Mouse (Mus musculus) left cerebral cortex, adult 9 months (tissue): Measurements from ENCODE around the gene Slc44a5.
A peak's percentile ranks its signal among the peaks of the same experiment; 100 is the strongest.
"Not testable (repeated sequence)": the region's sequence is repeated elsewhere in the genome, so short reads cannot be mapped to it uniquely, and the experiment has no call there.

Experiments used
- DNase-seq, 2 experiments: peaks; one replicate each; pipeline ENCODE4 v3.0.0; 2022; ENCODE audit warnings: low spot score in 2 of 2

The Slc44a5 gene

DNA sequence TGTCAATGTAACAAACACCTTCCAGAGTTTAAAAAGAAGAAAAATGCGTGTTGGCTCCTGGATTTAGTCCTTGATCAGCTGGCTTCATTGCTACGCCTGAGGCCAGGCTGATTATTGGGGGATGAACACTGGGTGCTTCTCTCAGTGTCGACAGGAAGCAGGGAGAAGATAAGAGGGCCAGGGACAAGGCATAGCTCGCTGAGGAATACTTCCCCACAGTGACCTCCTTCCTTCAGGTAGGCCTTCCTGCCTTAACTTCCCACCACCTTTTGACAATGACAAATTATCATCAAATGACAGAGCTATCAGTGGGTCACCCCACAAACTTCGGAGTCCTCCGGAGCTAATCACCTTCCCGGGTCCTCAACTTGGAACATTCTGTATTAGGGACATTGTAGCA lies 242.1 kb downstream of the Slc44a5 start:
- DNase-seq: no peak

DNA sequence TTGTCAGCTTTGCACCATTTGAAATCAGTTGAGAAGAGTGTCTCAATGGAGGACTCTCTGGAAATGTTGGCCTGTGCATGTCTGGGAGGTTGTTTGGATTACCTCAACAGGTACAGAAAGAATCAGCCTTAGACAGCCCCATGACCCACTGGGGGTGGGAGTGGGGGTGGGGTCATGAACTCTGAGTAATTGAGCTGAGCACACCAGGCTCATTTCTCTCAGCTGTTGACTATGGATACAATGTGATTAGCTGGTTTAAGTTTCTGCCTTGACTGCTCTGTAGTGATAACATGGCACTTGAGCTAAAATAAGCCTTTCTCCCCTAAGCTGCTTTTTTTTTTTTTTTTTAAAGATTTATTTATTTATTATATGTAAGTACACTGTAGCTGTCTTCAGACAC lies 242.5 kb downstream of the Slc44a5 start:
- DNase-seq: no peak

DNA sequence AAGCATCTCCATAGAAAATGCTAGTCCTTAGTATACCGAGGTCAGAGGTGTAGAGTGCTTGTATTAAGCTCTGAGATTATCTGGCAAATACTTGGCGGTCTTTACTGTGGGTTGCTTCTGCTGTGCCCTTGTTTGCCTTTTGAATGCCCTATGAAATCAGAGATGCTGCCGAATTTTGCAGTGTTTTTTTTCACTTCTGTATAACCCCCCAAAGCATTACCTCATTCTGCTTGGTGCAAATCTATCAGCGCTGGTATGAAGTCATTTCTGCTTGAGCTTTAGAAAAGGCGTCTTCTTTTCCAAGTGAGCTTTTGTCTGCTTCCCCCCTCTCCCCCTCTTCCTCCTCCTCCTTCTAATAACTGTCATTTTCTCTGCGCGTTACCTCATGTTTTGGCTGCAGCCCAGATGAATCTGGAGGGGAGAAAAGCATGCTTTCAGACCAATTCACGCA lies 248.9 kb downstream of the Slc44a5 start:
- DNase-seq: peak in 1 of 2 experiments; percentile 8

DNA sequence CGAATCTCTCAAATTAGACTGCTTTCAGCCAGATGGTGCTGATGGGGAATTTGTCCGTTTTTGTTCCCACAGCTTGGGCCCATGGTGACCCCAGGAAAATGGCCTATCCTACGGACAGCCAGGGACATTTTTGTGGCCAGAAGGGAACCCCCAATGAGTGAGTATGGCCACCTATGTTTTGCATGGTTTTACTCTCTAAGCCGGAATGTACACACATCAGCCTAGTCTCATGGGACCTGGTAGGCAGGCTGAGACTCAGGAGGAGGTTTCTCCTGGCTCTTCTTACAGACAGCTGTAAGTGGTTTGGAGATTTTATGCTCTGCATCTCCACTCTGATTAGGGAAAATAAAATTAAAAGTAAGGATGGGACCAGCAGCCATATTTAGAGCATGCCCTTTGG lies 249.5 kb downstream of the Slc44a5 start:
- no peak for DNase-seq

DNA sequence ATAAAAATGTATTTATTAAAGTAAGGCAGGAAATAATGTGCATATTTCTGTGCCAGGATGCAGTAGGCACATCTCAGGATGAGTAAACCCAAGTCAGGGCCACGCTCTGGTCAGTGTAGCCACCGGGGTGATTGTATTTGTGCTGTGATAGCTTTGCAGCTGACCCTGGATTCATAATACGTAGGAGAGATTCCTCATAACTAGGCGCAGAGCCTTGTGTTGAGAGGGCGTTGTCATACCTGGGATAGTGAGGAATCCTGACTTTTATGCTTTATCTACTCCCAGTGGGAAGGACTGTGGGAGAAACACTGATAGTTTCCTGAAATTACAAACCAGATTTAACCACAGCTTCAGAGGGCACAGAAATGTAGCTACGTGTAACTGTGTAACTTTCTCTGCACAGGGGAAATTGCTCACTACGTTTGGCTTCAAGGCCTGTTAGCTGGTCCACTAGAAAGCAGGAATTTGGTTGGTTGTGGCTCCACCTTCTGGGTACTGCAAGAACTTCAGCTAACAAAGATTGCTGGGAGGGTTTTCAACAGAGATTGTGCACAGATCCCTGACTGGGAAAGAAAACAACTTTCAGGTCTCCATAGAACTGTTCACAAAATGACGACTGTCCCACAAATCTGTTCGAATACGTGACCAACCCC lies 253.0 kb downstream of the Slc44a5 start:
- peak; percentile 23 to 84 for DNase-seq

DNA sequence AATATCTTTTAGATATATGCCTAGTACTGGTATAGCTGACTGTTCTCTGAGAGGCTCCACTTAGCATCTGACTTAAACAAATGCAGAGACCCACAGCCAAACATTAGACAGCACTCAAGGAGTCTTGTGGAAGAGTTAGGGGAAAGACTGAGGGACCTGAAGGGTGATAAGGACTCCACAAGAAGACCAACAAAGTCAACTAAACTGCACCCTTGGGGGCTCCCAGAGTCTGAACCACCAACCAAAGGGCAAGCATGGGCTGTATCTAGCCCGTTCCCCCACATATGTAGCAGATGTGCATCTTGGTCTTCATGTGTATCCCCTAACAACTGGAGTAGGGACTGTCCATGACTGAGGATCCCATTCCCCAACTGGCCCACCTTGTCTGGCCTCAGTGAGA lies 271.7 kb downstream of the Slc44a5 start:
- no peak for DNase-seq

DNA sequence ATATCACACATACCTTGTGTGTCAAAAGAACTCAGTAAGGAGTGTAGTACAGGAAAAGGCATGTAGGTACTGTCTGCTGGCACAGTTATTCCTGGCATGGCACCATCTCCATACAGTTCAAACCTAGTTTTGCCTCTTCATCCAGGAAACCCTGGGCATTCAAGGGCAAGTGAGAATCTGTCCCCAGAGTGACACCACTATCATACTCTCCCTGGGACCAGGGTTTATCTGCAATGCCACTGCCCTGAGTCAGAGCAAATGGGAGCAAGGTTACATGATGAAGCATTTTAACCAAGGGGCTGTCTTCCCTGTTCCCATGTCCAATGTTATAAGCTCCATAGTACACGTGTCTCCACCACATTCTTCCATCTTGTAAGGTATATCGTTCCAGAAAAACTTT lies 278.2 kb downstream of the Slc44a5 start:
- no peak for DNase-seq

DNA sequence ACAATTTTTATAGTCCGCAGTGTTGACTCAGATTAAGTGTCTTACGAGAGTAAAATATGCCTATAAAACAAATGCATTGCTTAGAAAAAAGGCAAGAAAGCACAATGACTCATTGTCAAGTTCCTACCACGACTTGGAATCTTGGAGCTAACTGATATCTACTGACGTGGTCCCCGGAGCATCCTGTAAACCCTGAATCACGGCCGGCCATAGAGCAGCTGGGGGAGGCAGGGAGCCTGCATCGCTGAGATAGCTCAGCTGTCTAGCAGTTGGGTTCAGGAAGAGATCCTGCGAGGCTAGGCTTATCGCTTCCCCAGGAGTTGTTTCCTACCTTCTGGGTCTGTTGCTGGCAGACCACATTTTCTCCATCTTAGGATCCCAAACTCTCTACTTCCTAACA lies 279.0 kb downstream of the Slc44a5 start:
- DNase-seq: no peak

DNA sequence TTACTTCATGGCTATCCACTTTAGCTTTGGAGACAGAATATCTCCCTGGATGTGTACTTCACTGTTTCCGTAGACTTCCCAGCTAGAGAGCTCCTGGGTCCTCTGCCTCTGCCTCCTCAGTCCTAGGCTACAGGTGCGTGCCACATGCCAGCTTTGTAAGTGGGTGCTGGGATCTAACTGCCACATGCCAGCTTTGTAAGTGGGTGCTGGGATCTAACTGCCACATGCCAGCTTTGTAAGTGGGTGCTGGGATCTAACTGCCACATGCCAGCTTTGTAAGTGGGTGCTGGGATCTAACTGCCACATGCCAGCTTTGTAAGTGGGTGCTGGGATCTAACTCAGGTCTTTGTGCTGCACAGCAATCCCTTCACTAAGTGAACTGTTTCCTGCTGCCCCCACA lies 281.0 kb downstream of the Slc44a5 start:
- DNase-seq: not testable (repeated sequence)

DNA sequence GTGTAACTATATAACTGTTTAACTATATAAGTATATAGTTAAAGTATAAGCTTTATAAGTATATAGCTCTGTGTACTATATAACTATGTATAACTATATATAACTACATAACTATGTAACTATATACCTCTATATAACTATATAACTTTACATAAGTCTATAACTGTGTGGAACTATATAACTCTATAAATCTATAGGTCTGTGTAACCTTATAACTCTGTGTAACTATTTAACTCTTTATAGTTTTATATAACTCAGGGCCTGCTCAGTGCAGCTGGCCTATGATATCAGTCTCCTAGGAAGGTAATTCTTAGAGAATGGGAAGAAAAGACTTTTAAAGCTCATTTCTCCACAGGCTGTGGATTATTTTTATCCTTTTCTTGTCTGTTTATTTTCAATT lies 284.1 kb downstream of the Slc44a5 start:
- DNase-seq: no peak

DNA sequence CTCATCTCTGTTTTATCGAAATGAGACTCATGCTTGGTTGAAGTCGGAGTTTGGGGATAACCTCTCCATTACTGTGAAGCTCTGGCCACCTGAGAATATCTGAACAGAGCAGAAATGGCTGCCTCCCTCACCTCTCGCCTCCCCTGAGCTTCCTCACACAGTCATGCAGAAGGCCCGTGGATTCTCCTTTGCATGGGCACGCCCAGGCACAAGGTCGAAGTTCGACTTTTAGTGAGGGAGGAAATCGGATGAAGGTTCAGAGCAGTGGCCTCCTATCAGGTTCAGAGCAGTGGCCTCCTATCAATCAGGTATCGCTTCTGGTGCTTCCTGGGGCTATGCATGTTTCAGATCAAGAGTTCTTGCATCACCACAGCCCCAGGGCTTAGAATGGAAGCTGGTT lies 295.1 kb downstream of the Slc44a5 start:
- no peak for DNase-seq

DNA sequence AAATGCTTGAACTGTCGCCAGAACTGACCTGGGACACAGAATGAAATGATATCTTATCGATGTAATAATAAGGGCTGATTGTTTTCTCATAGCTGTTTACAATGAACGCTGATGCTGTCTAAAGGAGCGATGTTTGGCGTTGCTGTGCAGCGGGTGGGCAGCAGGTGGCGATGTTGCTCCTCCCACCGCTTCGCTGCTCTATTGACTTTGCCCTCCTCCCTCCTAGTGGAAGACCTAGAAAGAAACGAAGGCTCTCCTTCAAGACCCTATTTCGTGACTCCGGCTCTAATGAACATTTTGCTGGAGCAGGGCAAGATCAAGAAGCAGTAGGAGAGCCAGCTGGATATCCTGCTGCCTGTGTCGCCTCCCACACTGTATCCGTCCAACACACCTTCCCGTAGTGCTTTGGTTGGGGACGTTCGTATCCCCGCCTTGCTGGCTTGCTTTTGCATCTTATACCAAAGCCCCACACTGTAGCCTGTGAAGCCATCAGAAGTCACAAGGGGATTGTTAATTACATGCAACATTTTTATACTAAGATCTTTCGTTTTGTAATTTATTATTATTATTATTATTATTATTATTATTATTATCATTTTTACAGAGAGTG lies 296.6 kb downstream of the Slc44a5 start:
- peak in 1 of 2 experiments; percentile 82 for DNase-seq

DNA sequence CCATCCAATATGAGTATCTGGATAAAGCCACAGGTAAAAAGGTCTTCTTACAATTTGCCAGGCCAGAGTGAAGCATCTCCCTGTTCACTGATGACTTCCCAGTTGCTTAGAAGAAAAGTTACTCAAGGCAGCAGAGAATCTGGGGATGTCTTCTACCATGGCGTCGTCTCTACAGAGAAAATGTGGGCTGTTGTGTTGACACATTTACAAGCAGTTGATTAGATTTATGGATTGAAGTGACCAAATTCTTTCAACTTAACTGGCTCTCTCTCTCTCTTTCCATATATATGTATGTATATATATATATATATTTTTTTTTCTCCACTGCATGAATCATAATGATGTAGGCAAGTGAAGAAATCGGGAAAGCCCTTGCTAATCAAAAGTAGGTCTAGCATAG lies 301.4 kb downstream of the Slc44a5 start:
- DNase-seq: no peak

DNA sequence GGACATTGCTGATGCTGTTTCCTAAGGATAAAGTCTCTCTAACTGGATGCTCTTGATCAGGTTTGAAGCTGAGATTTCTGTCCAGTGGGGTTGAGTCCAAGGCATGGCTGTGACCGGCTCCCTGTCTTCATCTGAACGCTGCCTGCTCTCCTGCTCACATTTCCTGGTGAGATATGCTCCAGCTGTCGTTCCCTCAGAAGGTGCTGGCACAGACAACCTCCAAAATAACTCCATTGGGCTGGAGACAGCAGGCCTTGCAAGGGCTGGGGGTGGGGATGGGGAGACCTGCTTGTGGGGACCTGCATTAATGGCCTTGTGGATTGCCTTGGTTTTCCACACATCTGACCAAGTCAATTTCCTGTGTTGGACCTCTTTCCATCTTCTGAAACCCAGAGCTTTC lies 311.0 kb downstream of the Slc44a5 start:
- DNase-seq: no peak

DNA sequence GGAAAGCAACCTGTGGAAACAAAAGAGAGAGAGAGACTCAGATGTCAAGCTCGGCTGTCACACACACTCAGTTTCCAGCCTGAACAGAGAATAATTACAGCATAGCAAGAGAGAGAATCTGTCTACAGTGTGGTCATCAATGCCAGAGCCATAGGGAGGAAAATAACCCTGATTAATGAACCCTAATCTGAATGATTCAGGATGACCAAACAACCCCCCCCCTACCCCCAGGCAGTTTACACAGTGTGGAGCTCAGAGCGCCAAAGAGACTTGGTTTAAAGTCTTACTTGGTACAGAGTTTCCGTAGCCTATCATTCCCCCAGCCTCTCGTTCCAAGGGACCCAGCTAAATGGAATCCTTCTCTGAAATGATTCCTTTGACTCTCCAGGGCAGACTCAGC lies 312.1 kb downstream of the Slc44a5 start:
- no peak for DNase-seq

DNA sequence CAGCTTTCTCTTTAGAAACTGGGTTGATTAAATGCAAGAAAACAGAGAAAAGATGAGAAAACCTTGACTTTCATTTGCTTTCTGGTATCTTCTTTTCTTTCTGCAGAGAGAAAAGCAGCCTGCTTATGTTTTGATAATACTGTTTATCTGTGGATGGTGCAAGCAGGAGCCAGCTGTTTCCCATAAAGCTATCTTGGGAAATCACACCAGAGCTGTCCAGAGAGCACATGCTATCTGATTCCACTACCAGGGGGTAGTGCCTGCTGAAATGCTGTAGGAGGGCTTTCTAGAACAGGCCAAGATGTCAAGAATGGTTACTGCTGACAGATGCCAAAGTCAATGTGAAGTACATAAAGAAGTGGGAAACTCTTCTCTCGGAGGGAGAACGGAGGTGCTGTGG lies 314.0 kb downstream of the Slc44a5 start:
- no peak for DNase-seq

DNA sequence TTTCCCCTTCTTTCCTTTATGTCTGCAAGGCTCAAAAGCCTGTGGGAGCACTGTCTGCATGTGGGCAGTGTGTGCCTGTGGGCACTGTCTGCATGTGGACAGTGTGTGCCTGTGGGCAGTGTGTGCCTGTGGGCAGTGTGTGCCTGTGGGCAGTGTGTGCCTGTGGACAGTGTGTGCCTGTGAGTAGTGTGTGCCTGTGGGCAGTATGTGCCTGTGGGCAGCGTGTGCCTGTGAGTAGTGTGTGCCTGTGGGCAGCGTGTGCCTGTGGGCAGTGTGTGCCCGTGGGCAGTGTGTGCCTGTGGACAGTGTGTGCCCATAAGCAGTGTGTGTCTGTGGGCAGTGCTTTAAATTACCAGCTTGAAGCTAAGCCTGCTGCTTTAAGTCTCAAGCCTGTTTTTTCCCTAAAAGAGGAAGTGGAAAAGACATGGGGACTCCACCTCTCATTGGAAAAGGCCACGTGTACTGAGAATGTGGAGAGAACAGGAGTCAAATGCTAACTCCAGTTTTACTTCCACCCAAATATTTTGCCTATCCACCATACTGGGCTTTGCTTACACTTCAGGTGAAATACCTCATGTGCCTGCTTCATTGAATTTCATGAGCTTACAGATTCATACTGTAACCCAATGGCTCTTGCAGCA lies 315.3 kb downstream of the Slc44a5 start:
- no peak for DNase-seq

DNA sequence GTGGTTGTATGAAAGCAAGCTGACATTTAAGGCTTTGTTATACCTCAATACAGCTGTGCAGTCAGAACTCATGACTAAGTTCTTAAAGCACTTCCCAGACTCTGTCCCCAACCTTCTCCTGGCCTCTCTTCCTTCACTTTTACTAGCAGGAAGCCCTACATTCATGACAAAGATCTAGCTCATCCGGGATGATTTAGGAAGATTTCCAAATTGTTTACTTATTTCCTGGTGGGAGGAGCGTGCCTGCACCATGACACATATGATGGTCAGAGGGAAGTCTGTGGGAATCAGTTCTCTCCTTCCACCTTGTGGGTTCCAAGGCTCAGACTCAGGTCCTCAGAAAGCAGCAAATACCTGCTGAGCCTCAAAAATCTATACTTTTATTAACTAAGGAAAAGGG lies 317.1 kb downstream of the Slc44a5 start:
- no peak for DNase-seq

DNA sequence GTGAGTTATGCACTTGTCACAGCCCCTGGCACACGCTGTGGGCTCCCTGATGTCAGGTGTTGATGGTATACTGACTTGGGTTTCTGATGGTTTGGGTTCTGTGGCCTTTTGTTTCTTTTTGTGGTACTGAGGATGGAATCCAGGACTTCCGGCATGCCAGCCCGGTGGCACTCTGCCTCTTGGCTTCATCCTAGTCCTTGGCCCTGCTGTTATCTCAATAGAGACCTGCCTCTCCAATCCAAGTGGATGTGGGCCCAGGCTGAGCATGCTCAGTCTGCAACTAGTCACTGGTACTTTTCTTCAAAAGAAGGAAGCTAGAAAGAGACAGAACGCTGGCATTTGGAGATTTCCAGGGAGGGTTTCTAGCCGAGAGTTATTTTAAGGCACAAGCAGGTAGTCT lies 318.9 kb downstream of the Slc44a5 start:
- DNase-seq: no peak

DNA sequence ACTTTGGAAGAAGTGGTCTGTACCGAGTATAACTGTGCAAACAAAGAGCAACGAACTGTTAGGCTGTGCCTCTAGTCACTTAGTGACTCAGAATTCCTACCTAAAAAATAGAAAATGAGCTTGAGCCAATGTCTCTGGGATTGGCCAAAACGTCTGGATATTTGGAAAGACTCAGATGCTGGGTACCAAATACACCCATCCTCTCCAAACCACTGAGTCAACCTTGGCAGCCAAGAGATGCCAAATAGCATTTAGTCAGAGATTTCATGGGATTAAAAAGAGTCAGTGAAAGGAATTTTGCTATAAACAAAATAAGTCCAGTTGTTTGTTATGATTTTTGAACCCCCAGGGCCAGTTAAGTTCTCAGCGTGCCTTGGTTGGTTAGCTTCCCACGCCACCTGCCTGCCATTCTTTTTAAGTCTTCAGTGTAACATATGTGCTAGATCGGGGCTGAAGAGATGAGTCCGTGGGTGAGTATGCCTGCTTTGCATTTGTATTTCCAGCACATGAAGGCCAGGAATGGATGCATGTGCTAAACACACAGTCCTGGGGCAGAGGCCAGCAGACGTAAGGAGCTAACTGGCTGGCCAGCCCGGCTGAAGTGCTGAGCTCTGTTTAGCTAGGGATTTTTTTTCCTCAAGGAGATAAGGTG lies 320.7 kb downstream of the Slc44a5 start:
- DNase-seq: peak; percentile 9 to 42

DNA sequence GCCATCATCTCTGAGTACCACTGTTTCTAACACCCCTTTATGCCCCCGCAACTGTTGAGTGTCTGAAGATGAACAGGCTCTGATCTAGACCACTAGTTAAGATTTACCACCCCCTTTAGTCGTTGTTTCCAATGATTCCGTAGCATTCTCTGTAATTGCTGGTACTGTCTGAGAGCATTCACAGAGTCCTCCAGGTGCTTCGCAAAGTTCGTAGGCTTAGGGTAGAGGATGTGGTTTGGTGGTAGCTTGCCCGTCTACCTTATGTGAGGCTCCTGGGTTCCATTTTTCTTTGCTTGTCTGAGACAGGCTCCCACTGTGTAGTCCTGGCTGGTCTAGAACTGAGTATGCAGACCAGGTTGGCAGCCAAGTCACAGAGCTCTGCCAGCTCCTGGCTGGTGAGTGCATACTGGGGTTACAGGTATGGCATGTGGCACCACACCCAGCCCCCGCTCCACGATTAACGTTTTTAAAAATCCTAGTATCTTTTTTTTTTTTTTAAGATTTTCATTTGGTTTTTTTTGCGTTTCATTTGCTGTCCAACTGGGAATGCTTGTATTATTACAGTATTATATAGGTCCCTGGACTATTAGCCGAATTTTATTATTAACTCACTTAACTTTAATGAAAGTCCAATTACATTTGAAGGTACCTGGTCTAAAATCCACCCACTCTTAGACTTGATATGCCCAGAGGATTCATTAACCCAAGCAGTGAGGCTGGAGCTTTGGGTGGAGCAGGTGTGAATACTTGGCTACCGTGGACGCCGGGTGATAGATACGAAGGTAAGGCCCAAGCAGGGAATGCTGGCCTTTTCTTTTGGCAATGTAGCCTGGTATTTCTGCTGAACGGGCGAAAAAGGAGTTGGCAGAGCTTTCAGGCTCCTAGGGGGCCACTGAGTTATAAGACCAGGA lies 321.9 kb downstream of the Slc44a5 start:
- no peak for DNase-seq

DNA sequence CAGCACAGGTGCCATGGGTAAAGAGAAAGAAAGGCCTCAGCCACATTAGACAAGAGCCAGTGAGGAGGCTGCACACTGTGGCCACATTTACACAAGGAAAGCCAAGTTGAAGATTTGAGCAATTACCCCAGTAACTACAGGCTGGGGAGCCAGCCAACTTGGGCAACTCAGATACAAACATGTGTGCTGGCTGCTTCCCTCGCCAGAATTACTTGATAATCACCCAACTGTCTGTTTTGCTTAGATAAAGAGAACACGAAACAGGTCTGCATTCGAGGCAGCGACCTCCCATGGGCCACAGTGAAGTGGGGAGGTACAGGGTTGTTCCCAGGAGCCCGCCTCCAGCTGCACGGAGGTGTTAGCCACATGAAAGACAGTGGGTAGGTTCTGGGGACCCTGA lies 324.3 kb downstream of the Slc44a5 start:
- no peak for DNase-seq
